Mouse (Mus musculus): ENCODE data around the gene Ggta1. TPM values are rescaled to one million over a fixed set of nuclear protein-coding genes. Genes with fewer than 3 reads are reported as not detected.

Ggta1 gene
- total and polyA plus RNA-seq, 2 experiments from 2014 or later: 16.4 to 37.1 TPM

DNA sequence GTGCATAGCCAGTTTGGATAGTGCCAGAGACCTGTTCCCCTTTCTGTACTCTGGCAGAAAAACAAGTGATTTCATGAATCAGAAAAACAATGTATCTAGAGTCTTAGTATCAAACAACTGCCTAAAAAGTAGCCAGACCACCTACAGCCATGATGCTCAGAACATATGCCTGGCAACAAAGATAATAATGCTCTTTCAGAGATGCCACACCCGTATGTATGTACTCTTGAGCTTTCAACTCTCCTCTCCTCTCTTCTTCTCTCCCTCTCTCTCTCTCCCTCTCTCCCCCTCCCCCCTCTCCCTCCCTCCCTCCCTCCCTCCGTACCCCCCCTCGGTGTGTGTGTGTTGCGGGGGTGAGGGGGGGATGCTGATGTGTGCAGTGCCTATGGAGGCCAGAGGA, 43.8 kb downstream of the Ggta1 start:
- H3K9me3 ChIP-seq (replicated peaks; ENCODE audit: control insufficient read depth, low read length): 0 out of 2 replicates have a peak, but pooled peaks cover 4% of the 10 kb centered on the region
- H3K4me3 ChIP-seq (ENCODE audit: low read depth, low read length): no peak overlapping the region
- DNase-seq (ENCODE audit: low spot score): no peak
- ATAC-seq (ENCODE audit: insufficient read depth, low read depth): no peak
- no peaks in the 10 kb centered on the region for H3K4me1 ChIP-seq (ENCODE audit: control insufficient read depth, insufficient read depth)
- no peak overlapping the region for H3K27ac ChIP-seq (ENCODE audit: low read depth)
- TF ChIP-seq EP300 (IDR thresholded peaks at IDR 0.05; ENCODE audit: low read depth) (no peak), CTCF (IDR thresholded peaks at IDR 0.05; ENCODE audit: low read depth) (no peak)
- WGBS: 92% methylated on average over 4 of the region's 4 CpGs
- H3K36me3 ChIP-seq (replicated peaks; ENCODE audit: control insufficient read depth, insufficient read depth, low read length): peaks cover 35% of the 10 kb centered on the region
- no peaks in the 10 kb centered on the region for H3K27me3 ChIP-seq (ENCODE audit: control insufficient read depth, insufficient read depth, low read length)
- H3K9ac ChIP-seq (replicated peaks; ENCODE audit: low read depth, low read length): no peak overlapping the region
- H3K4me2 ChIP-seq (ENCODE audit: low read depth, low read length): no peak overlapping the region

DNA sequence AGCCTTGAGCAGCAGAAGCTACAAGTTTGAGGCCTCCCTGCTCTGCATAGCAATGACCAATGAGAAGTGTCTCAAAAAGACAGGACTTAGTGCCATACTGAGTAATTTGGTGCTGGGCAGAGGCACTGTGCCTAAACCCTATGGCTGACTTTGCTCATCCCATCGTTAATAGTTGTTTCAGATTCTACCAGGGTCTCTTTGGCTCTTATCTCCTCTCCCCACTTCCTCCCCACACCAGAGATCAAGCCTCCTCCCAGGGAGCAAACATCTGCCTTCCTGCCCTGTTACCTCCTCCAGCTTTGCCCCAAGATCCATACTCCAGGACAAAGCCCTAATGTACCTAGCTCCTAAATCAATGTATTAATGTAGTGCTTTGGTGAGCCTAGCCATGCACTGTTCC, 45.8 kb downstream of the Ggta1 start:
- Histone ChIP-seq H3K9me3 (replicated peaks; ENCODE audit: control insufficient read depth, low read length) (0 out of 2 replicates have a peak, but pooled peaks cover 4% of the 10 kb centered on the region), H3K36me3 (replicated peaks; ENCODE audit: control insufficient read depth, insufficient read depth, low read length) (peaks cover 32% of the 10 kb centered on the region), H3K27ac (ENCODE audit: low read depth) (no peak overlapping the region), H3K9ac (replicated peaks; ENCODE audit: low read depth, low read length) (no peak overlapping the region), H3K27me3 (ENCODE audit: control insufficient read depth, insufficient read depth, low read length) (no peaks in the 10 kb centered on the region), H3K4me3 (ENCODE audit: low read depth, low read length) (no peak overlapping the region), H3K4me2 (ENCODE audit: low read depth, low read length) (no peak overlapping the region), H3K4me1 (ENCODE audit: control insufficient read depth, insufficient read depth) (no peaks in the 10 kb centered on the region)
- DNase-seq (ENCODE audit: low spot score) (no peak), ATAC-seq (ENCODE audit: insufficient read depth, low read depth) (no peak)
- 19% methylated on average over 1 of the region's 1 CpGs for WGBS
- TF ChIP-seq EP300 (IDR thresholded peaks at IDR 0.05; ENCODE audit: low read depth) (no peak), CTCF (IDR thresholded peaks at IDR 0.05; ENCODE audit: low read depth) (no peak)

DNA sequence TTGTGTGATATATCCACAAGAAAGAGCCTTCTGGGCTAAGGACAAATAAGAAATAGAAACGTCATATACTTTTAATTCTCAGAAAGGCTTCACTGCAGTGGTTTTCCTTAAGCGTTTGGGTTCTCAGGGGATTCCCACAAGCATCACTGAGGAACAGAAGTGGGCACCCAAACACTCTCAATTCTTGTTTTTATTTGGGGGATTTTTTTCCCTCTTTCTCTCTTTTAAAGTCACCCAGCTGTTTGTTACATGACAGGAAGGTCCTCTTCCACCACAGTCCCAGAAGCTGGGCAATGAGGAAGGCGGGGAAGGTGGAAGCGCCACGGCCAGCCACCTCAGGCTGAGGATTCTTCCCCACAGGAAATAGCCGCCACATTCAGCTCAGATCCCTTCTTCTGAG, 46.6 kb downstream of the Ggta1 start:
- TF ChIP-seq CTCF (IDR thresholded peaks at IDR 0.05; ENCODE audit: low read depth) (no peak), EP300 (IDR thresholded peaks at IDR 0.05; ENCODE audit: low read depth) (no peak)
- DNase-seq (ENCODE audit: low spot score) (no peak), ATAC-seq (ENCODE audit: insufficient read depth, low read depth) (no peak)
- no peak overlapping the region for H3K4me2 ChIP-seq (ENCODE audit: low read depth, low read length)
- no peak overlapping the region for H3K27ac ChIP-seq (ENCODE audit: low read depth)
- 0 out of 2 replicates have a peak, but pooled peaks cover 4% of the 10 kb centered on the region for H3K9me3 ChIP-seq (replicated peaks; ENCODE audit: control insufficient read depth, low read length)
- H3K9ac ChIP-seq (replicated peaks; ENCODE audit: low read depth, low read length): no peak overlapping the region
- no peaks in the 10 kb centered on the region for H3K4me1 ChIP-seq (ENCODE audit: control insufficient read depth, insufficient read depth)
- H3K36me3 ChIP-seq (replicated peaks; ENCODE audit: control insufficient read depth, insufficient read depth, low read length): peaks cover 35% of the 10 kb centered on the region
- H3K4me3 ChIP-seq (ENCODE audit: low read depth, low read length): no peak overlapping the region
- H3K27me3 ChIP-seq (ENCODE audit: control insufficient read depth, insufficient read depth, low read length): no peaks in the 10 kb centered on the region
- 76% methylated on average over 6 of the region's 6 CpGs for WGBS

DNA sequence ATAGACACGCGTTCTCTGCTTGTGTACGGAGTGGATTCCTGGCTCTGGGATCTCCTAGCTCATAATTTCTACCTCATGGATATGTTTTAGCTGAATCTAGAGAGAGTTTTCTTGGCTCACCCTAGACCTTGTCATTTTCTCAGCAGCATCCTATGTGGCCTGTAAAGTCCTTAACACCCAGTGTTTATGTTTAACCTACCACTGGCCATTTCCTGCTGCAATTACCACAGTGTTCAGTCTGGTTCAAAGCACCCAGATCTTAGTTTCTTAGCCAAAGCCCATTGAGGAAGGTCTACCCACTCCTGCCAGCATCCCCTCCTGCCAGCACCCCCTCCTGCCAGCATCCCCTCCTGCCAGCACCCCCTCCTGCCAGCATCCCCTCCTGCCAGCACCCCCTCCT, 50.2 kb downstream of the Ggta1 start:
- no peak for ATAC-seq (ENCODE audit: insufficient read depth, low read depth)
- Histone ChIP-seq H3K27ac (ENCODE audit: low read depth) (no peak overlapping the region), H3K4me1 (ENCODE audit: control insufficient read depth, insufficient read depth) (0 out of 2 replicates have a peak, but pooled peaks cover 4% of the 10 kb centered on the region), H3K4me3 (ENCODE audit: low read depth, low read length) (no peak overlapping the region), H3K27me3 (ENCODE audit: control insufficient read depth, insufficient read depth, low read length) (no peaks in the 10 kb centered on the region), H3K9ac (replicated peaks; ENCODE audit: low read depth, low read length) (no peak overlapping the region), H3K4me2 (ENCODE audit: low read depth, low read length) (no peak overlapping the region), H3K36me3 (replicated peaks; ENCODE audit: control insufficient read depth, insufficient read depth, low read length) (peaks cover 24% of the 10 kb centered on the region), H3K9me3 (replicated peaks; ENCODE audit: control insufficient read depth, low read length) (no peaks in the 10 kb centered on the region)
- no peak for DNase-seq (ENCODE audit: low spot score)
- 97% methylated on average over 3 of the region's 3 CpGs for WGBS
- TF ChIP-seq EP300 (IDR thresholded peaks at IDR 0.05; ENCODE audit: low read depth): no peak

DNA sequence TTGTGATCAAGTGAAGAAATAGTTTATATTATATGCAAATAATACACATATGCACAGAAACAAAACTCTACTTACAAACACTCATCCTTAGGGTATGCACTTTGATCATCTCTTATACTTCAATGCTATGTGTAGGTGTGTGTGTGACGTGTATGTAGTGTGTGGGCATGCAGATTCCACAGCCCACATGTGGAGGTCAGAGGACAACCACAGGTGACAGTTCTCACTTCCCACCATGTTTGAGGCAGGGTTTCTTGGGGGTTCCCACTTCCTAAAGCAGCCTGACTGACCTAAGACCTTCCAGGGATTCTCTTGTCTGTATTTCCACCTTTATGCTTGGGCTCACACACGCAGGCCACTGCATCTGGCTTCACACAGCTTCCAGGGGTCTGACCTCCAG, 50.8 kb downstream of the Ggta1 start:
- Histone ChIP-seq H3K9ac (replicated peaks; ENCODE audit: low read depth, low read length) (no peak overlapping the region), H3K9me3 (replicated peaks; ENCODE audit: control insufficient read depth, low read length) (no peaks in the 10 kb centered on the region), H3K27ac (ENCODE audit: low read depth) (no peak overlapping the region), H3K27me3 (ENCODE audit: control insufficient read depth, insufficient read depth, low read length) (no peaks in the 10 kb centered on the region), H3K4me2 (ENCODE audit: low read depth, low read length) (no peak overlapping the region), H3K36me3 (replicated peaks; ENCODE audit: control insufficient read depth, insufficient read depth, low read length) (peaks cover 26% of the 10 kb centered on the region), H3K4me1 (ENCODE audit: control insufficient read depth, insufficient read depth) (0 out of 2 replicates have a peak, but pooled peaks cover 4% of the 10 kb centered on the region), H3K4me3 (ENCODE audit: low read depth, low read length) (no peak overlapping the region)
- DNase-seq (ENCODE audit: low spot score) (no peak), ATAC-seq (ENCODE audit: insufficient read depth, low read depth) (no peak)
- 61% methylated on average over 2 of the region's 2 CpGs for WGBS
- TF ChIP-seq CTCF (IDR thresholded peaks at IDR 0.05; ENCODE audit: low read depth) (no peak), EP300 (IDR thresholded peaks at IDR 0.05; ENCODE audit: low read depth) (no peak)

DNA sequence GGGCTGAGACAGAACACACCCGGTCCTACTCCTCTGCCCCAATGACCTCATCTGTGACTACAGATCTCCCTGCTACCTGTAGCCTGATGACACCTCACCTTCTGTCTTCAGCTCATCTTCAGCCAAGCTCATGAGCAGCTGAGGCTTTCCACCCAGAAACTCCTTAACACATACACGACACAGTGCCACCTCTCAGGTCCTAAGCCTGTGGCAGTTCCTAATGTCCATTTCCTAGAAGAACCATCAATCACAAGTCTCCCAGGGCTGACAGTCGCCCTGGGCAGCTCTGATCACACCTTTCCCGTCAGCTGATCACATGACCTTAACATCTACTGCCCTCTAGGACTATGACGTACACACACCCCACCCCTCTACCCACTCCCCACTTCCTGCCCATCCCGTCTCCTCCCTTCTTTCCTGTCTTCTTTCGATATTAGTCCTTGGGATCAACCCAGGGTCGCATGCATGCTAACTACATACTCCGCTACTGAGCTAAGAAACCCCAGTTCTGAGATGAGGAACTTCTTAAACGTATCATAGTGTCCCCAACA, 51.3 kb downstream of the Ggta1 start:
- Histone ChIP-seq H3K9me3 (replicated peaks; ENCODE audit: control insufficient read depth, low read length) (no peaks in the 10 kb centered on the region), H3K27ac (ENCODE audit: low read depth) (no peak overlapping the region), H3K4me1 (ENCODE audit: control insufficient read depth, insufficient read depth) (0 out of 2 replicates have a peak, but pooled peaks cover 4% of the 10 kb centered on the region), H3K9ac (replicated peaks; ENCODE audit: low read depth, low read length) (no peak overlapping the region), H3K4me3 (ENCODE audit: low read depth, low read length) (no peak overlapping the region), H3K27me3 (ENCODE audit: control insufficient read depth, insufficient read depth, low read length) (no peaks in the 10 kb centered on the region), H3K4me2 (ENCODE audit: low read depth, low read length) (no peak overlapping the region), H3K36me3 (replicated peaks; ENCODE audit: control insufficient read depth, insufficient read depth, low read length) (peaks cover 26% of the 10 kb centered on the region)
- ATAC-seq (ENCODE audit: insufficient read depth, low read depth): no peak
- TF ChIP-seq EP300 (IDR thresholded peaks at IDR 0.05; ENCODE audit: low read depth) (no peak), CTCF (IDR thresholded peaks at IDR 0.05; ENCODE audit: low read depth) (no peak)
- WGBS: 55% methylated on average over 10 of the region's 10 CpGs
- DNase-seq (ENCODE audit: low spot score): no peak

Data from heart, postnatal 0 days (tissue).